Mouse (Mus musculus) forebrain, embryonic 11.5 days (tissue): ENCODE results near the gene Avpi1. TPM values are rescaled to one million over a fixed set of nuclear protein-coding genes. Genes with fewer than 3 reads are reported as not detected.
"Not testable (repeated sequence)": the region's sequence is repeated elsewhere in the genome, so short reads cannot be mapped to it uniquely, and the experiment has no call there.

Experiments used
- ATAC-seq: fragments of 200-750 bp; cut with Nextera tagmentation; replicated peaks from 2 replicates; pipeline ENCODE4 v1.8.0; 2017; ENCODE audit warnings: moderate TSS enrichment; ENCODE audit not compliant: low FRiP score
- DNase-seq: peaks from one replicate; pipeline ENCODE4 v3.0.0-alpha.2; 2017; ENCODE audit warnings: low spot score
- H3K27ac ChIP-seq: fragments of 300-500 bp; sonication (generic); 2 replicates; pipeline ENCODE4 v1.5.1; 2014; ENCODE audit warnings: low read depth, low read length
- H3K27me3 ChIP-seq: fragments of 300-500 bp; sonication (generic); 2 replicates; pipeline ENCODE4 v1.6.1; 2014; ENCODE audit warnings: mild to moderate bottlenecking, low read length, mixed read lengths; ENCODE audit not compliant: control insufficient read depth, insufficient read depth
- H3K36me3 ChIP-seq: fragments of 300-500 bp; sonication (generic); 2 replicates; pipeline ENCODE4 v1.6.1; 2014; ENCODE audit warnings: mild to moderate bottlenecking, low read length, moderate library complexity, mixed read lengths; ENCODE audit not compliant: control insufficient read depth, insufficient read depth
- H3K4me1 ChIP-seq: fragments of 300-500 bp; sonication (generic); replicated peaks from 2 replicates; pipeline ENCODE4 v1.6.1; 2014; ENCODE audit warnings: low read length, mixed read lengths; ENCODE audit not compliant: control insufficient read depth, insufficient read depth
- H3K4me2 ChIP-seq: fragments of 300-500 bp; sonication (generic); 2 replicates; pipeline ENCODE4 v1.6.1; 2014; ENCODE audit warnings: low read depth, mild to moderate bottlenecking, low read length, moderate library complexity, mixed read lengths; ENCODE audit not compliant: severe bottlenecking
- H3K4me3 ChIP-seq: fragments of 300-500 bp; sonication (generic); 2 replicates; pipeline ENCODE4 v1.5.1; 2014; ENCODE audit warnings: low read depth, low read length
- H3K9ac ChIP-seq: fragments of 300-500 bp; sonication (generic); 2 replicates; pipeline ENCODE4 v1.6.1; 2014; ENCODE audit warnings: low read length
- H3K9me3 ChIP-seq: fragments of 300-500 bp; sonication (generic); 2 replicates; pipeline ENCODE4 v1.6.1; 2016; ENCODE audit warnings: low read length, mixed read lengths; ENCODE audit not compliant: control insufficient read depth
- WGBS: fragments of 180-500 bp; shearing (Covaris S2); extraction: QIAGEN DNeasy Blood & Tissue Kit; methylation state at CpG from one replicate; pipeline ENCODE4 v1.1.7; 2014; 5-methylcytosine and 5-hydroxymethylcytosine counted together
- polyA plus RNA-seq: library from polyadenylated mRNA; unstranded; fragments of >200 nt; fragmentation: Nextera tagmentation; extraction: Ambion mirVana; gene quantifications from 2 replicates; pipeline ENCODE4 v1.2.1, GENCODE M21; 2014

Gene Avpi1
- polyA plus RNA-seq, 1 experiment from 2014 or later: 16.3 TPM

- Histone ChIP-seq H3K4me3 (no peak overlapping the region), H3K4me2 (no peak overlapping the region), H3K9me3 (no peaks in the 10 kb centered on the region), H3K36me3 (no peaks in the 10 kb centered on the region; the same call in 1 of the 2 replicates), H3K9ac (no peak overlapping the region), H3K4me1 (no peaks in the 10 kb centered on the region), H3K27ac (no peak overlapping the region), H3K27me3 (no peaks in the 10 kb centered on the region)
- DNase-seq (no peak), ATAC-seq (no peak)
- 91% methylated on average over 3 of the region's 3 CpGs for WGBS
These were observed 29.5 kb downstream of the Avpi1 start for GRCm38 (mm10) chr19:42099406-42099805.

GRCm38 (mm10) chr19:42090637-42091141, 38.2 kb downstream of the Avpi1 start:
- Histone ChIP-seq H3K27ac (peak overlapping the region; percentile 46; the same call in 1 of the 2 replicates), H3K9me3 (no peaks in the 10 kb centered on the region), H3K4me1 (peaks cover 8% of the 10 kb centered on the region; the same call in 1 of the 2 replicates), H3K4me2 (peak overlapping the region; percentile 94), H3K36me3 (no peaks in the 10 kb centered on the region; the same call in 1 of the 2 replicates), H3K27me3 (no peaks in the 10 kb centered on the region), H3K9ac (peak overlapping the region; percentile 86), H3K4me3 (peak overlapping the region; percentile 91)
- WGBS: under 1% methylated on average over 52 of the region's 52 CpGs
- peak; percentile 66 for ATAC-seq
- no peak for DNase-seq

GRCm38 (mm10) chr19:42089748-42090595, 38.9 kb downstream of the Avpi1 start, which contains the start of gene Pi4k2a:
Gene Pi4k2a (plus strand): TSS chr19:42090470.
- under 1% methylated on average over 55 of the region's 55 CpGs for WGBS
- Histone ChIP-seq H3K27ac (peak within 1 kb of the TSS; percentile 57), H3K9me3 (no peaks in the 10 kb centered on the region), H3K4me1 (peaks cover 11% of the 10 kb centered on the region; the same call in 1 of the 2 replicates), H3K27me3 (no peaks in the 10 kb centered on the region), H3K36me3 (no peaks in the 10 kb centered on the region; the same call in 1 of the 2 replicates), H3K9ac (peak within 1 kb of the TSS; percentile 86), H3K4me2 (peak within 1 kb of the TSS; percentile 94), H3K4me3 (peak within 1 kb of the TSS; percentile 91)
- DNase-seq (peak; percentile 99), ATAC-seq (peak; percentile 97)

GRCm38 (mm10) chr19:42089103-42089747, 39.6 kb downstream of the Avpi1 start:
- DNase-seq (peak; percentile 64), ATAC-seq (no peak)
- Histone ChIP-seq H3K9me3 (no peaks in the 10 kb centered on the region), H3K4me2 (peak overlapping the region; percentile 55), H3K36me3 (no peaks in the 10 kb centered on the region), H3K27ac (0 out of 2 replicates have a peak overlapping the region, but pooled peaks have one; percentile 57), H3K4me3 (no peak overlapping the region; the same call in 1 of the 2 replicates), H3K9ac (0 out of 2 replicates have a peak overlapping the region, but pooled peaks have one; percentile 5), H3K4me1 (peaks cover 11% of the 10 kb centered on the region; the same call in 1 of the 2 replicates), H3K27me3 (no peaks in the 10 kb centered on the region)
- 18% methylated on average over 14 of the region's 14 CpGs for WGBS

- H3K9ac ChIP-seq: peak within 1 kb of the TSS; percentile 83
- ATAC-seq (peak; percentile 89), DNase-seq (peak; percentile 95)
- H3K4me1 ChIP-seq: peaks cover 7% of the 10 kb centered on the region; the same call in 1 of the 2 replicates
- H3K27me3 ChIP-seq: no peaks in the 10 kb centered on the region
- no peaks in the 10 kb centered on the region for H3K36me3 ChIP-seq
- no peaks in the 10 kb centered on the region for H3K9me3 ChIP-seq
- 0% methylated on average over 21 of the region's 21 CpGs for WGBS
- peak within 1 kb of the TSS; percentile 81 for H3K4me2 ChIP-seq
- H3K27ac ChIP-seq: peak within 1 kb of the TSS; percentile 41
- H3K4me3 ChIP-seq: peak within 1 kb of the TSS; percentile 76
These were observed 42.7 kb downstream of the Avpi1 start, which contains the start of gene Morn4 for GRCm38 (mm10) chr19:42086166-42086565. Gene Morn4 (minus strand): TSS chr19:42086357.

- Histone ChIP-seq H3K4me3 (peak overlapping the region; percentile 76), H3K27me3 (no peaks in the 10 kb centered on the region), H3K27ac (no peak overlapping the region), H3K4me2 (peak overlapping the region; percentile 81), H3K4me1 (peaks cover 6% of the 10 kb centered on the region; the same call in 1 of the 2 replicates), H3K36me3 (no peaks in the 10 kb centered on the region), H3K9me3 (no peaks in the 10 kb centered on the region), H3K9ac (peak overlapping the region; percentile 83)
- DNase-seq (no peak), ATAC-seq (no peak)
- 8% methylated on average over 10 of the region's 10 CpGs for WGBS
These were observed 43.2 kb downstream of the Avpi1 start for GRCm38 (mm10) chr19:42085690-42086089.

GRCm38 (mm10) chr19:42081613-42082012, 47.2 kb downstream of the Avpi1 start:
- not testable (repeated sequence) for H3K36me3 ChIP-seq, DNase-seq, H3K4me2 ChIP-seq, H3K9ac ChIP-seq, ATAC-seq, H3K27ac ChIP-seq, H3K27me3 ChIP-seq, H3K9me3 ChIP-seq, H3K4me3 ChIP-seq, H3K4me1 ChIP-seq
- WGBS: 95% methylated on average over 5 of the region's 5 CpGs

- no peak overlapping the region for H3K4me2 ChIP-seq
- H3K4me3 ChIP-seq: no peak overlapping the region
- 0 out of 2 replicates have a peak, but pooled peaks cover 1% of the 10 kb centered on the region for H3K4me1 ChIP-seq
- no peak overlapping the region for H3K27ac ChIP-seq
- no peaks in the 10 kb centered on the region for H3K9me3 ChIP-seq
- H3K36me3 ChIP-seq: no peaks in the 10 kb centered on the region; the same call in 1 of the 2 replicates
- ATAC-seq: no peak
- H3K9ac ChIP-seq: no peak overlapping the region
- WGBS: 89% methylated on average over 11 of the region's 11 CpGs
- no peaks in the 10 kb centered on the region for H3K27me3 ChIP-seq
- DNase-seq: no peak
These were observed 48.4 kb downstream of the Avpi1 start for GRCm38 (mm10) chr19:42080469-42080868.
